Mouse (Mus musculus) right cerebral cortex, postnatal 4 days (tissue): Measurements from ENCODE around the gene Zfp141.
A peak's percentile ranks its signal among the peaks of the same experiment; 100 is the strongest.

Experiments used
- DNase-seq: peaks from one replicate; pipeline ENCODE4 v3.0.0-alpha.2; 2022

Gene Zfp141

DNA sequence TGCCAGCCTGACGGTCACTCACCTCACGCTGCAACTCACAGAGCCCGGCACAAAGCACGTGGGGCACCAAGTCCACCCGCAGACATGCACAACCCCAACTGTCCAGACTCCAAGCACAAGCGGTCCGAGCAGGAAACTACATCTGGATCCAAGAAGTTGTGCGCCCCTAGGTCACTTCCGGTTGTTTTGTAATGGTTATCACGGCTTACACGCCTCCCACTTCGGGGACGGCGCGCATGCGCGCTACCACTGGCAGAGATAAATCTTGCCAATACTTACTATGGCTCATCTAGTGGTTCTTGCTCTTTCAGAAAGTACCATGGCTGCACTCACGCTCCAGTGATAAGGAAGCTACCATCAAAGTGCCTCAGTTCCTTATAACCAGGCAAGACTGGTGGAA lies at the start of gene Zfp141:
Gene Zfp141, minus strand, starts transcription at position 153 of the 400 bp plus-strand sequence.
- DNase-seq: peak; percentile 83

DNA sequence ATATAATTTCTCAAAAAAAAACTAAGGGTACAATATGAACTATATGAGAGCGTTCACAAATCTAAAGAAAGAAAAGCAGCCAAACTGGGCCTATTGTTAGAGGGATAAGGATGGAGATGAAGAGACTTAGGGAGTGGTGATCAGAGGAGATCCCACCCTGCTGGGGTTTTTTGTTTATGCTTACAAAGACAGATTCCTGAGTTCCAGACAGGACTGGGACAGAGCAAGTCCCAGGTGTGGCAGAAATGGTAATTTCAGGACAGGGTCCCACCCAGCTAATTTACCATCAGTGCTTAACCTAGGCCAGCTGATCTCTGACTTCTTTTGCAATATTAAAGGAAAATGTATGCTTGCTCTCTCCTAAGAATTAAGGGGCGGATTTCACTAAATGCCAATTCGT lies 46.2 kb upstream of the Zfp141 start:
- no peak for DNase-seq

DNA sequence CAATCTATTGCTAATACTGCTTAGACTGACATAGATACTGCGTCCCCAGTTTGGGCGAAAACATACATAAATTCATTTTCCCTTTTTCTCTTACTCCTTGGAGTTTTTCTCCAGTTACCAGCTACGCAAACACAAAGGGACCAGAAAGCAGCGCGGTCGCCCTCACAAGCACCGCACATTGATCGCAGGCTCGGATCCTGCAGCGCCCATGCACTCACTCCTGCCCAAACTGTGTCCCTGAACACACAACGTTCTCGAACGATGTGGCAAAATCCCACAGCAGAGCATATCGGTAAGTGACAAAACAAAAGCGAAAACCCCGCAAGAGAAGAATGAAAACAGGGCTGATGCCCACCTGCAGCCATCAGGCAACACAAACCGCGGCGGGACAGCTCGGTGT lies 354 bp downstream of the Zfp141 start:
- DNase-seq: peak; percentile 32

DNA sequence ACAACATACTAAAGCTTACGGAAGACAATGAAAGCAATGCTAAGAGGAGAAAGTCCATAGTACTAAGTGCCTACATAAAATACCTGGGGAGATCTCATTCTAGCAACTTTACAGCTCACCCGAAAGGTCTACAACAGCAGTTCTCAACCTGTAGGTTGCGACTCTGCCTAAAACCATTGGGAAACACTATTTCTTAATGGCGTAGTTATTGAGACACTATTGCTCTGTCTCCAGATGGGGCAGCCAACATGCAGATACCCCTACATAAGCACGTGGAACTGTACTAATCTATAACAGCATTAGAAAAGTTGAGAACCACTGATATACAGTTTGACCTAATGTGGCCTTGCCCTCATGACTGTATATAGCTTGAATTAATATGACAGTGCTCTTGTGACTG lies 7.3 kb downstream of the Zfp141 start:
- no peak for DNase-seq

DNA sequence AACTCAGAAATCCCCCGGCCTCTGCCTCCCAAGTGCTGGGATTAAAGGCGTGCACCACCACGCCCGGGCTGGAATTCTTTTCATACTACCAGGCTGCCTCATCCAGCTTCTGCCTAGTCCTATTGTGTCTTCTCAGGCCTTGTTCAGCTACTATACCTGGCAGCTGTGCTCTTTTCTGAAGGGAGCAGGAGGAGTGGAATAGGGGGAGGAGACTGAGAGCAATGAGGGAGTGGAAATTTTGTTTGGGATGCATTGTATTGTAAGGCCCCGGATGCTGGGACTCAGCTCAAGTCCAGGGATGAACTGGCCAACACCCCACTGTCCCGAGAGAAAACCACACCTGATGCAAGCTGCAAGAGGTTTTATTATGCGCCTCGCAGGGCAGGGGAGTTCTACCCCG lies 8.2 kb downstream of the Zfp141 start:
- no peak for DNase-seq

- DNase-seq: no peak
These were observed 9.3 kb downstream of the Zfp141 start for GRCm38 (mm10) chr7:42496202-42496601.

GRCm38 (mm10) chr7:42490859-42491258 lies 14.7 kb downstream of the Zfp141 start:
- no peak for DNase-seq

- no peak for DNase-seq
These were observed 15.2 kb downstream of the Zfp141 start for GRCm38 (mm10) chr7:42490358-42490757.

DNA sequence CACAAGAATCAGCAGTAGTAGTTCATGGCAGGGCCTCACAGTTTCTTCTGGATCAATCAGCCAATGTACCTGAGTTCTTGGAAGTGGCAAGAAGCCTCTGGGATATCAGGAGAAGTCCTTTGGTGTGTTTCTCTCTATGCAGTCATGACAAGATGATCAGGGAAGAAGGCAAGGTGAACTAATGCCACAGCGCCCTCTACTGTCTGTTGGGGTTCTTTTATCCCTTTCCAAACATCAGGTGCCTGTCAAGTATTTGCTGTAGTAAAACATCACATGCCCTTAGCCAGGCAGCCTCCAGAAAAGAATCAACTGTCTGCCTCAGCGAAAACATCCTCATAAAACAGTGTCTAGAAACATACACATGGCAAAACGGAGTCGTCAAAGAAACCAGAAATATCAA lies 50.9 kb downstream of the Zfp141 start:
- no peak for DNase-seq

DNA sequence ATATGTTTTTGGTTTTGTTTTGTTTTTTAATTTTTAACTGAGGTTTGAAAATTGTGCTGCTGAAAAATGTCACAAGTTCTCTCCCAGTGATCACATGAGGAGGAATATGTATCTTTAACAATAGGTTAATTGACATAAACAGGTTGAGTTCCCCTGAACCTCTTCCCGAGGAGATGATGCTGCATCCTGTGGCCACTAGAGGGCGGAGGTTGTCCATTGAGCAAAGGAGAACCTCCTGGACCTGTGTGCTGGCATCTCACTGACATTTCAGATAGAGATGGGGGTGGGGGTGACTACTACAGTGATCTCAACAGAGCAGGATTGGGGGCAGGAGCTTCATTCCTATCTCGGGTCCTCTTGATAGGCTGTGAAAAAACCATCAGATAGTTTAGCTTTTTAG lies 54.9 kb downstream of the Zfp141 start:
- no peak for DNase-seq

GRCm38 (mm10) chr7:42447850-42448249 lies 57.7 kb downstream of the Zfp141 start, which contains the start of gene 4933421I07Rik:
Gene 4933421I07Rik (minus strand): TSS chr7:42448120.
- DNase-seq: no peak

- no peak for DNase-seq
These were observed 58.2 kb downstream of the Zfp141 start for GRCm38 (mm10) chr7:42447352-42447751.
